Mouse (Mus musculus) brain, embryonic 14.5 days (tissue): Measurements from ENCODE around the gene Gm21887.
"Not testable (repeated sequence)": the region's sequence is repeated elsewhere in the genome, so short reads cannot be mapped to it uniquely, and the experiment has no call there.

Experiments used
- CTCF ChIP-seq: fragments of 200-500 bp; IDR thresholded peaks from 2 replicates; pipeline ENCODE4 v1.5.1; 2012; ENCODE audit warnings: inconsistent platforms, mild to moderate bottlenecking, moderate library complexity, borderline replicate concordance; ENCODE audit not compliant: insufficient read depth, insufficient read length; ENCODE audit errors: extremely low read depth
- POLR2A ChIP-seq: fragments of 200-500 bp; IDR thresholded peaks from 2 replicates; pipeline ENCODE4 v1.6.1; 2012; ENCODE audit warnings: mild to moderate bottlenecking, inconsistent platforms, borderline replicate concordance; ENCODE audit not compliant: poor library complexity, insufficient read depth, insufficient read length, severe bottlenecking; ENCODE audit errors: extremely low read depth

GRCm38 (mm10) chrX:169974456-169974855 lies 35.0 kb upstream of the Gm21887 start:
- TF ChIP-seq POLR2A, CTCF: not testable (repeated sequence)
